Mouse (Mus musculus) embryo, embryonic 11.5 days (tissue): ENCODE results near the gene Ola1.

Experiments
- DNase-seq: peaks from one replicate; pipeline ENCODE4 v3.0.0-alpha.2; 2012; ENCODE audit warnings: low read depth, low spot score

Ola1 gene

DNA sequence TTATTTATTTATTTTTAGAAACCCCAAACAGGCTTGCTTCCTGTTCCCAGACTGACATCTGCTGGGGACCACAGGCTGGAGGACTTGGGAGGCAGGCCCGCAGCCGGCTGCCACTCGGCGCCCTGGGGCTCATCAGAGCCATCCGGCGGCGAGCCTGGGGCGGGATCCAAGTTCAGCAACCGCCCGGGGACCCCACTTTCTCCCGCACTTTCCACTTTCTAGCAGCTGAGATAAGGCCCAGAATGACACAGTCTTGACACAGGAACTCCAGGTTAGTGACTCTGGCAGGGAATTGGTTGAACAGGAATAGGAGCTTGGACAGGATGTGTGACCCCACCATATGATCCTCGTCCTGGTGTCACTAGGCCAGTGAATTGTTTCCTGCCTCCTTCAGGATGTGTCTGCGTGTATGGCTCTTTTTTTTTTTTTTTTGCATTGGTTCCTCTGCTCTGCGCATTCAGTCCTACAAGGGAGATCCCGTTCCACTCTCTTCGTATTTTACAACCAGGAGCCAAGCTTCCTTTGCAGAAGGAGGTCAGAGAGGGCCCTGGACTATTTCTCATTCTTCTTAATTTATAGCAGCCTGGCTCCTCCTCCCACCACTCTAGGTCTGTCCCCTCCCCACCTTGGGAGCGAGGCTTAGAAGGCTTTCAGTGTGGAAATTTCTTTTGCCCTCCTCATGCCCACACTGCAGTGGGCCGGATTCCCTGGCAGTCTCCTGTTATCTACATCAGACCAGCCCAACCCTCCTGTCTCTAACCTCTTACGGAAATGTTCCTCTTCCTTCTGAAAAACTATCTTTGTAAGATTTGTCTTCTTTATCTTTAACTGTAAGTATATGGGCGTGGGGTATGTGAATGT is 152.2 kb downstream of the Ola1 start:
- DNase-seq, result no peak

DNA sequence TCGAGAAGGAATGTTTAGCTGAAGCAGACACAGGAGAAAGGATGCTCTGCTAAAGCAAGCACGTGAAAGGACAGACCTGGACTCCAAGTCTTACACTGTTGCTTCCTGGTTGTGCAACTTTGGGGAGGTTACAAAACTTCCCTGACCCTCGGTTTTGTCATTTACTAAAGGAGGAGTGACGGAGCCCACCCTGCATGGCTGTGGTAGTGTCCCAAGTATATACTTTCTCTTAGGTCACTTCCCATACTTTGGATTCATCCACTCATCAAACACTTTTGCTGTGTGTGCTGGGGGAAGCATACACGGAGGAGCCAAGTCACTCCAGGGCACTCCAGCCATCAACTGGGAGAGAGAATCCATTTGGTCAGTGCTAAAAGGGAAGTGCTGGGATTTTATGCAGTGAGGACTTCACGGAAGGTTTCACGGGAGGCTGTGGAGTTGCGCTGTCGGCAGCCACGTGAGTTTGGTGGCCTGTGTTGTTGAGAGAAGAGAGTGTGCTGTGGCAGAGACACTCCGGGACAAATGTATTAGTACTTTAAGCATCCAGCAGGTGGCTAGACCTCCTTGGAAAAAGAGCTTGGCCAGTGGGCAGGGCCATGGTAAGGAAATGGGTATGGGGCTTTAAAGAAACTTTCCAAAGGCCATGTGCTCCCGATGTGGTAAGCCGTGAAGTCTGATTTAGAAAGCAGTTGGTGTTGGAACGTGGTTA is 154.7 kb downstream of the Ola1 start:
- DNase-seq, result no peak

DNA sequence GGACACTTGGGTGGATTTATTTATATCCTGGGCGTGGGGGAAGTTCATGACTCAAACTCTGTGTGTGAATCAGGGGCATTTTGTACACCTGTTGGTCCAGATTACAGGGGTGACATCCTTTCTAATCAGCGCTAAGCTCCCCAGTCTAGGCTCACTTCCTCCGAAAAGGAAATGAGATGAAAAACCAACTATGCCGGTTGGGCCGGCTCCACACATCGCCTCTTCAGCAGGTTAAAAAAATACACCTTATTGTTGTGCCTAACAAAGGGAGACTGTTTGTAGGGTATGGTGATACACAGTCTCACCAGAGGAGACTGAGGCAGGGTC is 158.5 kb downstream of the Ola1 start:
- no peak for DNase-seq

DNA sequence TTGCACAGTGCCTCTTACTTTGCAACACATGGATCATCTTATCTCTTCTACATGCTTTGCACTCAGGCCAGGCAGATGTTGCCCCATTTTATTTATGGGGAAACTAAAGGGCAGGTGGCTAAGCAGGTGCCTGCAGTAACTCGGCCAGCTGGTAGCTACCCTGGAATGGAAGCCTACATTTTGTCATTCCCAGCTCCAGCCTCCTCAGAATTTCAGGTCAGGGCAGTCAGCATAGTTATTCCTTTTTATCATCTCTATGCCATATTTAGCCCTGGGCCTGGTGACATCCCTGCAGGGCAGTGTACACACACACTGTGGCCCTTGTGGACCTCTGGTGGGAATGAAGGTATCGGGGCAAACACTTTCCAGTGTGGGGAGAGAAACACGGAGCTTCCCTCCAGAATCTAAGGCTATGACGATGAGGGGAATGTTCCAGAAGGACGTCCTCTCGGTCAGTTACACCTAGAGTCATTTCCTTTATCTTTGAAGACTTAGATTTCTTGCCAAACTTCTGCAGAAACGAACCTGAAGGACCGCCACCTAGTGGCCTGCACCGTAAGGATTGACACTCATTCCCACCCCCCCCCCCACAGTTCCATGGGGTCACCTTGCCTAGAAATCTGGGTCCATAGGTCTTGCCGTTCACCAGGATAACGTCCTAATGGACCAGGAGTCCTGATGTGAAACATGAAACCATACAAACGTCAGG is 159.0 kb downstream of the Ola1 start:
- no peak for DNase-seq

GRCm38 (mm10) chr2:73058344-73058743 is 160.4 kb downstream of the Ola1 start:
- DNase-seq, result no peak

- DNase-seq, result no peak
Measured at GRCm38 (mm10) chr2:73057589-73057988, 161.1 kb downstream of the Ola1 start.

DNA sequence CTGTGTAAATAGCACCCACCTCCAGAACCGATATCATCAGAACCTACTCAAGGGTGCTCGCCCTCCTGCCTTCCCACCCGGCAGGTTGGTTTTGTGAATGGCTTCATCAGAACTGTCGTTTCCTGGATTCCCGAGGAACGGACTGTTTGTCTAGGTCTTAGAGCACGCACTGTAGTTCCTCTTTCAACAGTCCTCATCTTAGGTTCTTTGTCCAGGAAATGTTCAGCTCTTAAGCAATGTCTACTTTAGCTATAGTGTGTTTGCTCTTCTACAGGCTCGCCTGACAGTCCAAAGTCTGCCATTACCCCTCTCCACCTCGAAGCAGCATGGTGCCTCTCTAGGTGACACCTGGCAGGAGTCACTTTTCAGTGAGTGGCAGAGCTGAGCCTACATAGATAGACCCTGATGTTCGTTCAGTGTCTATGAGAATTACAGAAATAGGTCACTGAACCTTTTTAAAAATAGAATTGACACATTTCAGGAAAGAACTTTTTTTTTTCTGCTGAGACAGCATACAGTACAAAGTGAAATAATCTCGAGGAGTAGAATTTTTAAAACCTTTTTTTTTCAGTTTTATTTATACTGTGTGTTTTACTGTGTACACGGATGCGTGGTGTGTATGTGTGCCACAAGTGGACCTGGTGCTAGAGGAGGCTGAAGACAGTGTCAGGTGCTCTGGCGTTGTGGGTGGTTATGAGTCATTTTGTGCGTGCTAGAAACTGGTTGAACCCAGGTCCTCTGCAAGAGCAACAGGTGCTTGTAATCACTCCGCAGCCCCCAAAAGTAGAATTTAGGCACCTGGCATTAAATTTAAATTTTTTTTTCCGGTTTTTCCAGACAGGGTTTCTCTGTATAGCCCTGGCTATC is 162.4 kb downstream of the Ola1 start:
- no peak for DNase-seq

- DNase-seq, result no peak
Measured at GRCm38 (mm10) chr2:73053791-73054490, 164.8 kb downstream of the Ola1 start.

DNA sequence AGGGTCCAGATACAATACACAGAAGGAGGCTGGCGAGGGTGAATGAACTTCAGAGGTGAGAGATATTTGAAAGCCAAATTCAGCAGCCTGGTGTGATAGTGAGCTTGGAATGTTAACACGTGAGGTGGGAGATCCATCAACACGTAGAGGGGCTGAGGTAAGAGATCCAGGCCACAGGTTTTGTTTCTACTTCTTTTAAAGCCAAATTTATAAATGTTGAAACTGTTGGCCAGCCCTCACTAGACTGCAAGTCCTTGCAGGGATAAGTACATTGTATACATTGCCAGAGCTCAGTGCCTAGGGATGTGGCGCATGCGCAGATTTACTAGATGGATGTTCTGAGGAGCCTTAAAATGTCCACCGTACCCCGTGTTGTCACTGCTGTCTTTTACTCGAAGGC is 168.3 kb downstream of the Ola1 start:
- DNase-seq, result no peak

DNA sequence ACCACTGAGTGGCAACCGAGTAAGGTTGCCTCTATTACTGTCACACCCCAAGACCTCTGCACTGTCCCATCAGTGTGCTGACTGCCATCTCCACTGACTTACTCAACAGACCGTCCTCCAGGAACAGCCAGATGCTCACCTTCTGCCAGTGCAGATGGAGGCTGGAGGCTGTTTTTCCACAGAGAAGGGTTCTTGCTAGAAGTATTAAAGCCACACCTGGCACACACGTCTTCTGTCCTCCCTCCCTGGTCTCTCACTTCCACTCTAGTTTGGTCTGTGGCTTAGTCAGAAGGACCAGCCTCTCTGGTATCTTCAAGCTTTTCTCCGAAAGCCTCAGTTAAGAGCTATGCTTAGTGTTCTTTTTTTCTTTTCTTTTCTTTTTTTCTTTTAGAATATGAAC is 168.7 kb downstream of the Ola1 start:
- DNase-seq, result no peak

DNA sequence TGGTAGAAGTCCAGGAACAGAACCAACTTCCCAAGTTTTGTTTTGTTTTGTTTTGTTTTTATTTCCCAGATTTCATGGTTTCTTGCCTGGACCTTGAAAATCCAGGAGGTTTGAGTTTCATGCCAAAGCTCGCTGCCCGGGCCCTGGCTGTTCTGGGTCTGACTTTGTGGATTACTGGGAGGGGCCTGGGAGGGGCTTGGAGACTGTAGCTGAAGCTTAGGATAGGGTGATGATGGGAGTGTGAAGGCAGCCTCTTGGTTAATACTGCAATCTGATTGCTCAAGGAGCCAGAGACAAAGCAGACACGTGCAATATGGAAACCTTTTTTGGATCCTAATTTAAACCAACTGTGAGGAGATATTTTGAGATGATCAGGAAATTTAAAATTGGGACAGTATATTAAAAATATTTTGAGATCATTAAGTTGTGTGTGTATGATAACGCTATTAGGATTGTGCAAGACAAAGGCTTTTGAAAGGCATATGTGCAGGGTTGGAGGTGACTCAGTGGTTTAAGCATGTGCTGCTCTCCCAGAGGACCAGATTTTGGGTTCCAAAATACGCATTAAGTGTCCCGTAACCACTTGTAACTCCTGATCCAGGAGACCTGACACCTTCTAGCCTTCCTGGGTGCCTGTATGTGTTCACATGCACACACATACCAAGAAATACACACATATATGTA is 169.6 kb downstream of the Ola1 start:
- DNase-seq, result no peak

- no peak for DNase-seq
Measured at GRCm38 (mm10) chr2:73047061-73047741, 171.5 kb downstream of the Ola1 start.

GRCm38 (mm10) chr2:73046576-73046975 is 172.1 kb downstream of the Ola1 start:
- DNase-seq, result no peak

DNA sequence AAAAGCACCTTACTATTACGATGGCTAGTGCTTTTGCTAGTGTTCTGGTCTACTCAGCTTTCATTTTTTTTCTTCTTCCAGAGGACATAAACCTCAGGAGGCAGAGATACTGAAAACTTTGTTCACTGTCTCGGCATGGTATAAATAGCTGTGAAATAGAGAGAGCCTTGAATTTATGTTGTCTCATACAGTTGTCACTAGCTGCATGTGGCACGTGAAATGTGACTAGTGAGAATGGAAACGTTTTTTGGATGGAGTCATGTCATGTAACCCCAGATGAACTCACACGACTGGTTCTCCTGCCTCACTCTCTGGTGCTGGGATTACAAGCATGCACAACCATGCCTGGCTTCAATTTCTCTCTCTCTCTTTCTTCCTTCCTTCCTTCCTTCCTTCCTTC is 173.2 kb downstream of the Ola1 start:
- no peak for DNase-seq
